Mouse (Mus musculus) natural killer cell, adult 2 months (primary cell): ENCODE measurements around the gene Kbtbd6.
"Not testable (repeated sequence)": the region's sequence is repeated elsewhere in the genome, so short reads cannot be mapped to it uniquely, and the experiment has no call there.

Source experiments
- DNase-seq, 2 experiments: peaks; one replicate each; pipeline ENCODE4 v3.0.0; 2022; ENCODE audit warnings: low spot score in 2 of 2

The Kbtbd6 gene

GRCm38 (mm10) chr14:79451681-79452590 is at the start of gene Kbtbd6:
Gene Kbtbd6 (plus strand): TSS chr14:79451835.
- peak; percentile 79 to 83 for DNase-seq

- DNase-seq = no peak
Observed at GRCm38 (mm10) chr14:79407641-79408040, 44.0 kb upstream of the Kbtbd6 start.

GRCm38 (mm10) chr14:79409278-79409830 is 42.3 kb upstream of the Kbtbd6 start:
- DNase-seq = no peak

- no peak for DNase-seq
Observed at GRCm38 (mm10) chr14:79410662-79411061, 41.0 kb upstream of the Kbtbd6 start.

- no peak for DNase-seq
Observed at GRCm38 (mm10) chr14:79413121-79413520, 38.5 kb upstream of the Kbtbd6 start.

- DNase-seq = no peak
Observed at GRCm38 (mm10) chr14:79420083-79420685, 31.5 kb upstream of the Kbtbd6 start.

GRCm38 (mm10) chr14:79425979-79426729 is 25.5 kb upstream of the Kbtbd6 start, which contains the start of gene Kbtbd7:
Gene Kbtbd7 (plus strand): TSS chr14:79426511.
- DNase-seq = peak; percentile 97 to 98

- not testable (repeated sequence) for DNase-seq
Observed at GRCm38 (mm10) chr14:79426730-79427365, 24.8 kb upstream of the Kbtbd6 start.

- no peak for DNase-seq
Observed at GRCm38 (mm10) chr14:79434068-79434467, 17.6 kb upstream of the Kbtbd6 start.

GRCm38 (mm10) chr14:79440655-79441054 is 11.0 kb upstream of the Kbtbd6 start:
- DNase-seq = no peak

GRCm38 (mm10) chr14:79441441-79441840 is 10.2 kb upstream of the Kbtbd6 start:
- DNase-seq = no peak

GRCm38 (mm10) chr14:79444601-79445000 is 7.0 kb upstream of the Kbtbd6 start:
- no peak for DNase-seq

GRCm38 (mm10) chr14:79445055-79445620 is 6.5 kb upstream of the Kbtbd6 start:
- no peak for DNase-seq

GRCm38 (mm10) chr14:79452591-79452934 is 928 bp downstream of the Kbtbd6 start:
- not testable (repeated sequence) for DNase-seq

- DNase-seq = no peak
Observed at GRCm38 (mm10) chr14:79460401-79460800, 8.8 kb downstream of the Kbtbd6 start.

- no peak for DNase-seq
Observed at GRCm38 (mm10) chr14:79460988-79461387, 9.4 kb downstream of the Kbtbd6 start.

- no peak for DNase-seq
Observed at GRCm38 (mm10) chr14:79465623-79466022, 14.0 kb downstream of the Kbtbd6 start.

- peak in 1 of 2 experiments; percentile 24 for DNase-seq
Observed at GRCm38 (mm10) chr14:79467621-79468020, 16.0 kb downstream of the Kbtbd6 start.

GRCm38 (mm10) chr14:79473384-79473783 is 21.7 kb downstream of the Kbtbd6 start:
- DNase-seq = no peak

GRCm38 (mm10) chr14:79480624-79481338 is 29.1 kb downstream of the Kbtbd6 start, which contains the start of gene Elf1:
Gene Elf1 (plus strand): TSS chr14:79481194.
- DNase-seq = peak; percentile 88 to 91
